Mouse (Mus musculus) MEL (cell line): ENCODE results near the gene Kif11. TPM values are rescaled to one million over a fixed set of nuclear protein-coding genes. Genes with fewer than 3 reads are reported as not detected.

Experiments
- DNase-seq: peaks from one replicate; pipeline ENCODE4 v3.0.0; 2011; ENCODE audit warnings: low read depth, low spot score
- H3K27ac ChIP-seq: 2 replicates; pipeline ENCODE4 v1.5.1; 2012; ENCODE audit warnings: low read depth, mild to moderate bottlenecking, control low read depth, low read length, moderate library complexity; ENCODE audit not compliant: control insufficient read depth
- H3K27me3 ChIP-seq, 2 experiments: fragments of 150-350 bp in 1 of 2; sonication (generic) in 1 of 2; 2 replicates each; pipeline ENCODE4 v1.6.1; 2012; ENCODE audit warnings: low read length in 2 of 2, mild to moderate bottlenecking in 2 of 2, improper control_type of control experiment in 1 of 2, moderate library complexity in 1 of 2; ENCODE audit not compliant: insufficient read depth in 2 of 2, control insufficient read depth in 1 of 2
- H3K36me3 ChIP-seq, 2 experiments: 2 replicates each; pipeline ENCODE4 v1.6.1; 2012 to 2014; ENCODE audit warnings: low read length in 2 of 2, improper control_type of control experiment in 1 of 2, inconsistent platforms in 1 of 2, mild to moderate bottlenecking in 1 of 2; ENCODE audit not compliant: insufficient read depth in 2 of 2, control insufficient read depth in 1 of 2
- H3K4me1 ChIP-seq, 2 experiments: fragments of 150-350 bp in 1 of 2; sonication (generic) in 1 of 2; 2 replicates each; pipeline ENCODE4 v1.6.1; 2012; ENCODE audit warnings: low read length in 2 of 2, improper control_type of control experiment in 1 of 2, mild to moderate bottlenecking in 1 of 2; ENCODE audit not compliant: insufficient read depth in 2 of 2, control insufficient read depth in 1 of 2
- H3K4me3 ChIP-seq, 2 experiments: fragments of 150-350 bp in 1 of 2; sonication (generic) in 1 of 2; 2 replicates each; pipeline ENCODE4 v1.5.1; 2012; ENCODE audit warnings: low read depth in 2 of 2, low read length in 2 of 2, mild to moderate bottlenecking in 2 of 2, moderate library complexity in 2 of 2, control low read depth in 1 of 2, improper control_type of control experiment in 1 of 2; ENCODE audit not compliant: control insufficient read depth in 1 of 2, insufficient read depth in 1 of 2
- H3K79me2 ChIP-seq: 2 replicates; pipeline ENCODE4 v1.6.1; 2012; ENCODE audit warnings: mild to moderate bottlenecking, low read length, moderate library complexity; ENCODE audit not compliant: control insufficient read depth, poor library complexity, insufficient read depth
- H3K9ac ChIP-seq: 2 replicates; pipeline ENCODE4 v1.6.1; 2012; ENCODE audit warnings: low read depth, mild to moderate bottlenecking, control low read depth, low read length, moderate library complexity; ENCODE audit not compliant: control insufficient read depth, poor library complexity, severe bottlenecking
- H3K9me3 ChIP-seq: fragments of 150-350 bp; sonication (generic); replicated peaks from 2 replicates; pipeline ENCODE4 v1.6.1; 2012; ENCODE audit warnings: mild to moderate bottlenecking, low read length, improper control_type of control experiment, moderate library complexity; ENCODE audit not compliant: insufficient read depth
- BHLHE40 ChIP-seq: IDR thresholded peaks from 2 replicates; pipeline ENCODE4 v1.6.1; 2012; ENCODE audit warnings: low read depth, mild to moderate bottlenecking, inconsistent platforms, low read length, improper control_type of control experiment, borderline replicate concordance
- CHD1 ChIP-seq: IDR thresholded peaks from 2 replicates; pipeline ENCODE4 v1.6.1; 2012; ENCODE audit warnings: low read depth, mild to moderate bottlenecking, inconsistent platforms, low read length, improper control_type of control experiment
- CTCF ChIP-seq, 3 experiments: IDR thresholded peaks in 2 of 3; conservative IDR thresholded peaks in 1 of 3; 2 replicates each; pipeline ENCODE4 v1.5.1; 2011 to 2012; ENCODE audit warnings: low read length in 3 of 3, low read depth in 2 of 3, mild to moderate bottlenecking in 2 of 3, improper control_type of control experiment in 1 of 3, inconsistent platforms in 1 of 3, mixed read lengths in 1 of 3, moderate library complexity in 1 of 3; ENCODE audit not compliant: control insufficient read depth in 1 of 3, insufficient read depth in 1 of 3, poor library complexity in 1 of 3, severe bottlenecking in 1 of 3
- EP300 ChIP-seq, 2 experiments: IDR thresholded peaks; 2 replicates each; pipeline ENCODE4 v1.6.1; 2011; ENCODE audit warnings: improper control_type of control experiment in 2 of 2, low read length in 2 of 2, low read depth in 1 of 2, mild to moderate bottlenecking in 1 of 2
- ETS1 ChIP-seq: IDR thresholded peaks from 2 replicates; pipeline ENCODE4 v1.6.1; 2012; ENCODE audit warnings: low read depth, mild to moderate bottlenecking, inconsistent platforms, low read length, improper control_type of control experiment, moderate library complexity
- GATA1 ChIP-seq: IDR thresholded peaks from 2 replicates; pipeline ENCODE4 v1.6.1; 2011; ENCODE audit warnings: low read depth, low read length, improper control_type of control experiment
- HCFC1 ChIP-seq: IDR thresholded peaks from 2 replicates; pipeline ENCODE4 v1.6.1; 2012; ENCODE audit warnings: low read depth, mild to moderate bottlenecking, inconsistent platforms, low read length, improper control_type of control experiment, moderate library complexity
- MAX ChIP-seq: IDR thresholded peaks from 2 replicates; pipeline ENCODE4 v1.6.1; 2011; ENCODE audit warnings: low read length, improper control_type of control experiment
- MEF2A ChIP-seq: IDR thresholded peaks from 2 replicates; pipeline ENCODE4 v1.6.1; 2014; ENCODE audit warnings: low read depth, mild to moderate bottlenecking, inconsistent platforms, low read length, improper control_type of control experiment; ENCODE audit not compliant: poor library complexity, insufficient replicate concordance, severe bottlenecking; ENCODE audit errors: extremely low read depth
- MXI1 ChIP-seq: IDR thresholded peaks from 2 replicates; pipeline ENCODE4 v1.6.1; 2011; ENCODE audit warnings: mild to moderate bottlenecking, low read depth, low read length, improper control_type of control experiment
- MYB ChIP-seq: IDR thresholded peaks from 2 replicates; pipeline ENCODE4 v1.6.1; 2011; ENCODE audit warnings: mild to moderate bottlenecking, low read depth, low read length, improper control_type of control experiment
- NRF1 ChIP-seq: IDR thresholded peaks from 2 replicates; pipeline ENCODE4 v1.6.1; 2014; ENCODE audit warnings: low read depth, mild to moderate bottlenecking, inconsistent platforms, low read length, improper control_type of control experiment, moderate library complexity; ENCODE audit not compliant: poor library complexity, insufficient read depth, severe bottlenecking
- POLR2A ChIP-seq, 2 experiments: IDR thresholded peaks; 2 replicates each; pipeline ENCODE4 v1.6.1; 2011 to 2012; ENCODE audit warnings: low read length in 2 of 2, mild to moderate bottlenecking in 2 of 2, control low read depth in 1 of 2, improper control_type of control experiment in 1 of 2, low read depth in 1 of 2, moderate library complexity in 1 of 2; ENCODE audit not compliant: control insufficient read depth in 1 of 2, insufficient read depth in 1 of 2, poor library complexity in 1 of 2
- POLR2AphosphoS5 ChIP-seq: IDR thresholded peaks from 2 replicates; pipeline ENCODE4 v1.6.1; 2012; ENCODE audit warnings: low read depth, borderline replicate concordance, mild to moderate bottlenecking, inconsistent platforms, low read length, moderate library complexity, mixed read lengths
- RCOR1 ChIP-seq: IDR thresholded peaks from 2 replicates; pipeline ENCODE4 v1.6.1; 2012; ENCODE audit warnings: low read depth, mild to moderate bottlenecking, inconsistent platforms, low read length, improper control_type of control experiment
- TAL1 ChIP-seq: IDR thresholded peaks from 2 replicates; pipeline ENCODE4 v1.6.1; 2012; ENCODE audit warnings: mild to moderate bottlenecking, inconsistent platforms, low read length, moderate library complexity, mixed read lengths
- TBP ChIP-seq: IDR thresholded peaks from 2 replicates; pipeline ENCODE4 v1.8.0; 2011; ENCODE audit warnings: low read depth, low read length, improper control_type of control experiment
- TCF12 ChIP-seq: IDR thresholded peaks from 2 replicates; pipeline ENCODE4 v1.6.1; 2014; ENCODE audit warnings: low read depth, mild to moderate bottlenecking, inconsistent platforms, low read length, improper control_type of control experiment, moderate library complexity
- UBTF ChIP-seq: IDR thresholded peaks from 2 replicates; pipeline ENCODE4 v1.6.1; 2012; ENCODE audit warnings: low read depth, mild to moderate bottlenecking, inconsistent platforms, low read length, improper control_type of control experiment, moderate library complexity, borderline replicate concordance; ENCODE audit not compliant: insufficient read depth
- ZKSCAN1 ChIP-seq: IDR thresholded peaks from 2 replicates; pipeline ENCODE4 v1.6.1; 2012; ENCODE audit warnings: low read depth, mild to moderate bottlenecking, inconsistent platforms, low read length, improper control_type of control experiment, moderate library complexity
- ZMIZ1 ChIP-seq: IDR thresholded peaks from 2 replicates; pipeline ENCODE4 v1.6.1; 2012; ENCODE audit warnings: low read depth, mild to moderate bottlenecking, inconsistent platforms, low read length, improper control_type of control experiment, moderate library complexity
- ZNF384 ChIP-seq: IDR thresholded peaks from 2 replicates; pipeline ENCODE4 v1.6.1; 2012; ENCODE audit warnings: low read depth, mild to moderate bottlenecking, inconsistent platforms, low read length, improper control_type of control experiment
- polyA plus RNA-seq, 2 experiments: library from polyadenylated mRNA; stranded (reverse) in 1 of 2; unstranded in 1 of 2; fragments of >175 nt in 1 of 2; fragments of >200 nt in 1 of 2; gene quantifications; 2 replicates each; pipeline versions ENCODE4 v1.2.1 to v1.2.4; 2012; ENCODE audit warnings: low replicate concordance in 2 of 2, low read depth in 1 of 2; ENCODE audit not compliant: insufficient read length in 2 of 2, insufficient read depth in 1 of 2, missing spikeins in 1 of 2
- total RNA-seq: library from RNA; depleted of rRNA; stranded (reverse); fragments of 300-350 nt; gene quantifications from 2 replicates; pipeline ENCODE4 v1.2.3, GENCODE M21; 2012

Gene Kif11
- total and polyA plus RNA-seq, 3 experiments: 44.8 to 50.5 (median 50.1) TPM

GRCm38 (mm10) chr19:37442524-37443286 is 66.5 kb downstream of the Kif11 start:
- H3K4me1 ChIP-seq: peaks cover 0 to 7% of the 10 kb centered on the region in 2 experiments; a peak in 2 of 4 replicates
- H3K9me3 ChIP-seq: no peaks in the 10 kb centered on the region
- TF ChIP-seq ETS1 (peak; percentile 53; the same call in 1 of the 2 replicates), ZMIZ1 (no peak), CTCF (IDR thresholded peaks at IDR 0.05 in 2 of 3, conservative IDR thresholded peaks at IDR 0.05 in 1 of 3; ENCODE audit: control insufficient read depth in 1 of 3, insufficient read depth in 1 of 3, low read depth in 2 of 3, low read length in 3 of 3, poor library complexity in 1 of 3, severe bottlenecking in 1 of 3) (no peak), MAX (no peak), GATA1 (peak; percentile 72), EP300 (IDR thresholded peaks at IDR 0.05; ENCODE audit: low read depth in 1 of 2, low read length in 2 of 2) (peak in 1 of 2 experiments; percentile 50; a peak in 3 of 4 replicates)
- H3K79me2 ChIP-seq: no peaks in the 10 kb centered on the region
- no peak overlapping the region for H3K27ac ChIP-seq
- H3K36me3 ChIP-seq: peaks cover 0 to 11% of the 10 kb centered on the region in 2 experiments; a peak in 2 of 4 replicates
- no peak overlapping the region for H3K4me3 ChIP-seq
- no peaks in the 10 kb centered on the region; a peak in 1 of 4 replicates for H3K27me3 ChIP-seq
- no peak for DNase-seq
- no peak overlapping the region for H3K9ac ChIP-seq

GRCm38 (mm10) chr19:37443631-37444140 is 67.5 kb downstream of the Kif11 start:
- Histone ChIP-seq H3K36me3 (peaks cover 0 to 16% of the 10 kb centered on the region in 2 experiments; a peak in 2 of 4 replicates), H3K4me3 (no peak overlapping the region), H3K79me2 (no peaks in the 10 kb centered on the region)

GRCm38 (mm10) chr19:37448212-37448611 is 72.0 kb downstream of the Kif11 start:
- Histone ChIP-seq H3K9me3 (no peaks in the 10 kb centered on the region), H3K79me2 (no peaks in the 10 kb centered on the region), H3K4me1 (peaks cover 2 to 5% of the 10 kb centered on the region in 2 experiments; a peak in 3 of 4 replicates), H3K36me3 (peaks cover 0 to 14% of the 10 kb centered on the region in 2 experiments; a peak in 2 of 4 replicates), H3K4me3 (peak overlapping the region; percentile 52 to 67), H3K9ac (peak overlapping the region; percentile 60), H3K27ac (no peak overlapping the region; the same call in 1 of the 2 replicates), H3K27me3 (no peaks in the 10 kb centered on the region)
- peak; percentile 75 for DNase-seq
- TF ChIP-seq CHD1: 0 out of 2 replicates have a peak, but pooled peaks have one; percentile 22
- TF ChIP-seq MXI1: peak; percentile 29; the same call in 1 of the 2 replicates
- TF ChIP-seq UBTF: no peak
- TF ChIP-seq RCOR1: no peak
- TF ChIP-seq EP300 (IDR thresholded peaks at IDR 0.05; ENCODE audit: low read depth in 1 of 2, low read length in 2 of 2): peak in 1 of 2 experiments; percentile 37; a peak in 1 of 4 replicates
- TF ChIP-seq MYB: no peak
- TF ChIP-seq POLR2AphosphoS5: no peak
- TF ChIP-seq TAL1: no peak
- TF ChIP-seq TCF12: 0 out of 2 replicates have a peak, but pooled peaks have one; percentile 21
- TF ChIP-seq TBP: 0 out of 2 replicates have a peak, but pooled peaks have one; percentile 29
- TF ChIP-seq ETS1: 0 out of 2 replicates have a peak, but pooled peaks have one; percentile 17

More at GRCm38 (mm10) chr19:37443631-37444140, 67.5 kb downstream of the Kif11 start:
- peak; percentile 28 for DNase-seq
- H3K27me3 ChIP-seq: no peaks in the 10 kb centered on the region; a peak in 1 of 4 replicates
- no peak overlapping the region for H3K27ac ChIP-seq
- peaks cover 2 to 7% of the 10 kb centered on the region in 2 experiments; a peak in 3 of 4 replicates for H3K4me1 ChIP-seq
- no peak for TF ChIP-seq TAL1
- no peak for TF ChIP-seq MYB
- no peak for TF ChIP-seq NRF1
- TF ChIP-seq ZMIZ1: no peak
- TF ChIP-seq HCFC1: no peak
- TF ChIP-seq ZNF384: no peak
- TF ChIP-seq MAX: no peak
- TF ChIP-seq MEF2A: no peak
- TF ChIP-seq POLR2A (IDR thresholded peaks at IDR 0.05; ENCODE audit: control insufficient read depth in 1 of 2, insufficient read depth in 1 of 2, low read depth in 1 of 2, low read length in 2 of 2, poor library complexity in 1 of 2): no peak
- no peak for TF ChIP-seq RCOR1
- no peak for TF ChIP-seq BHLHE40
- TF ChIP-seq ZKSCAN1: no peak
- TF ChIP-seq CTCF (IDR thresholded peaks at IDR 0.05 in 2 of 3, conservative IDR thresholded peaks at IDR 0.05 in 1 of 3; ENCODE audit: control insufficient read depth in 1 of 3, insufficient read depth in 1 of 3, low read depth in 2 of 3, low read length in 3 of 3, poor library complexity in 1 of 3, severe bottlenecking in 1 of 3): no peak
- TF ChIP-seq, all 39 proteins: peak for 0
- Histone ChIP-seq H3K9me3 (no peaks in the 10 kb centered on the region), H3K9ac (no peak overlapping the region)
